7 mouse cellular contexts compared by ENCODE assay signal in the genomic region with DNA sequence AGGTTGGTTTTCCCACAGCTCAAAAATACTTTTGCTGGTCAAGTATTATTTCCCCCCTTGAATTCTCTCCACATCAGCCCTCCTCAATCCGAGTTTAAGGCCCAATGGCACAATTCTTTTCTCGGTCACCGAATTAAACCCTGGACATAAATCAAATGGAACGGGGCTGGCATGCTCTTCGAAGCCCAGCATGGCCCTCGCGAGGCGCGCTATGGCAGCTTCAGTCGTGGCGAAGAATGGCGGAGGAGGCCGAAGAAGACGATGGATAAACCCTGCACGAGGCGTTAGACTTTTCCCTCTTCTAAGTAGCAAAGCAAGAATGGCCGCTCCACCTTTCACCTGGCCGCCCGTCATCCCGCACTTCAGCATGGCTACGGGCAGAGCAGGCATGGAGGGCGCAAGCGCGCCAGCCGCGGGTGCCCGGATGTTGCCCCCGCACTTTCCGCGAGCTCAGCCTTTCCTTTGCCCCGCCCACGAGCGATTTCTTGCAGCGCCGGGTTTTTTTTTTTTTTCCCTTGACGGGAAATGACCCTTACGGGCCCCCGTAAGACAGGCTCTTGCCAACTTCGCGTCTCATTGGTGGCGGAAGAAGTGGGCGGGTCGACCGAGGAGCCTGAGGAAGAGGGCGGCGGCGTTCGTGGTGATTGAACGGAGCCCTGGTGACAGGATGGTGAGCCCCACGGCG. TPM values are rescaled to one million over a fixed set of nuclear protein-coding genes. Genes with fewer than 3 reads are reported as not detected.
A peak's percentile ranks its signal among the peaks of the same experiment; 100 is the strongest.
DNase-seq lines count a peak whose midpoint lies in the region; ATAC-seq lines count a peak whose summit lies in the region.

Rad9b (minus strand) TSS at position 427 of the 685 bp plus-strand sequence.
Vps29 (plus strand) TSS at position 563 of the 685 bp plus-strand sequence.

- H3K4me1 ChIP-seq in embryonic facial prominence, embryonic 11.5 days (ENCODE audit: control insufficient read depth, insufficient read depth, low read length) = no peaks in the 10 kb centered on the region
- peaks cover 10% of the 10 kb centered on the region for H3K4me1 ChIP-seq in limb, embryonic 10.5 days
- H3K4me1 ChIP-seq in midbrain, embryonic 13.5 days (replicated peaks) = peaks cover 19% of the 10 kb centered on the region

- ATAC-seq in embryonic facial prominence, embryonic 11.5 days (replicated peaks; ENCODE audit: insufficient number of reproducible peaks, low FRiP score, low TSS enrichment, low read depth) = peak; percentile 89
- ATAC-seq in granulocyte monocyte progenitor cell, adult 5-6 weeks (replicated peaks; ENCODE audit: poor library complexity, severe bottlenecking) = peak; percentile 99
- ATAC-seq in midbrain, embryonic 13.5 days = peak; percentile 96

- WGBS in embryonic facial prominence, embryonic 11.5 days = 2% methylated on average over 51 of the region's 51 CpGs
- WGBS in limb, embryonic 10.5 days = 2% methylated on average over 51 of the region's 51 CpGs
- 2% methylated on average over 51 of the region's 51 CpGs for whole genome bisulfite sequencing in midbrain, embryonic 13.5 days

- H3K27me3 ChIP-seq in embryonic facial prominence, embryonic 11.5 days (ENCODE audit: control insufficient read depth, insufficient read depth, low read length) = no peaks in the 10 kb centered on the region
- H3K27me3 ChIP-seq in limb, embryonic 10.5 days (ENCODE audit: low read depth, poor library complexity, severe bottlenecking) = no peaks in the 10 kb centered on the region
- H3K27me3 ChIP-seq in midbrain, embryonic 13.5 days = no peaks in the 10 kb centered on the region

- no peaks in the 10 kb centered on the region for H3K9me3 ChIP-seq in embryonic facial prominence, embryonic 11.5 days (replicated peaks; ENCODE audit: control insufficient read depth, low read length)
- no peaks in the 10 kb centered on the region for H3K9me3 ChIP-seq in limb, embryonic 10.5 days (replicated peaks)
- H3K9me3 ChIP-seq in midbrain, embryonic 13.5 days = no peaks in the 10 kb centered on the region

- H3K4me2 ChIP-seq in embryonic facial prominence, embryonic 11.5 days (ENCODE audit: low read depth, low read length) = peak within 1 kb of the TSS; percentile 78
- peak within 1 kb of the TSS; percentile 88 for H3K4me2 ChIP-seq in midbrain, embryonic 13.5 days (replicated peaks)

- DNase-seq in adrenal gland, postnatal 14 days = peak; percentile 99
- DNase-seq in embryonic facial prominence, embryonic 11.5 days (ENCODE audit: low spot score) = peak; percentile 100
- peak; percentile 96 for DNase-seq in kidney, adult 11 months
- DNase-seq in limb, embryonic 10.5 days (ENCODE audit: low spot score) = peak; percentile 100
- peak; percentile 99 for DNase-seq in spleen, adult 12 weeks (ENCODE audit: low spot score)

- H3K9ac ChIP-seq in embryonic facial prominence, embryonic 11.5 days (replicated peaks; ENCODE audit: low read length) = peak within 1 kb of the TSS; percentile 77
- peak within 1 kb of the TSS; percentile 96 for H3K9ac ChIP-seq in midbrain, embryonic 13.5 days (replicated peaks)

- peak within 1 kb of the TSS; percentile 83 for H3K4me3 ChIP-seq in embryonic facial prominence, embryonic 11.5 days (ENCODE audit: low read depth, low read length)
- peak within 1 kb of the TSS; percentile 82 for H3K4me3 ChIP-seq in limb, embryonic 10.5 days
- peak within 1 kb of the TSS; percentile 91 for H3K4me3 ChIP-seq in midbrain, embryonic 13.5 days (replicated peaks)

- H3K27ac ChIP-seq in embryonic facial prominence, embryonic 11.5 days (replicated peaks; ENCODE audit: low read depth, low read length) = no peak within 1 kb of the TSS
- H3K27ac ChIP-seq in limb, embryonic 10.5 days = peak within 1 kb of the TSS; percentile 94
- peak within 1 kb of the TSS; percentile 79 for H3K27ac ChIP-seq in midbrain, embryonic 13.5 days

- H3K36me3 ChIP-seq in embryonic facial prominence, embryonic 11.5 days (replicated peaks; ENCODE audit: control insufficient read depth, insufficient read depth, low read depth, low read length) = no peaks in the 10 kb centered on the region; the same call in 1 of the 2 replicates
- H3K36me3 ChIP-seq in limb, embryonic 10.5 days = peaks cover 7% of the 10 kb centered on the region
- peaks cover 8% of the 10 kb centered on the region; the same call in 1 of the 2 replicates for H3K36me3 ChIP-seq in midbrain, embryonic 13.5 days

RNA-seq across cellular contexts. Expression of gene Rad9b, which starts in this region (rescaled TPM):
- total RNA-seq in adrenal gland, postnatal 14 days (2021) = 3.2 and 4.0 TPM in 2 replicates
- 9.1 and 10.7 TPM in 2 replicates for polyA plus RNA-seq in embryonic facial prominence, embryonic 11.5 days (2014; fragmentation: Nextera tagmentation; extraction: Ambion mirVana)
- total RNA-seq in granulocyte monocyte progenitor cell, adult 5-6 weeks (2014; fragmentation: Nextera tagmentation) = 1.2 and 3.3 TPM in 2 replicates
- 4.6 and 5.6 TPM in 2 replicates for total RNA-seq in granulocyte monocyte progenitor cell, adult 5-6 weeks (2017)
- 8.2 and 11.7 TPM in 2 replicates for polyA plus RNA-seq in limb, embryonic 10.5 days (2016; fragmentation: Nextera tagmentation; extraction: Ambion mirVana)
- polyA plus RNA-seq in midbrain, embryonic 13.5 days (2015; fragmentation: Nextera tagmentation; extraction: Ambion mirVana) = 21.8 and 22.6 TPM in 2 replicates

RNA-seq across cellular contexts. Expression of gene Vps29, which starts in this region (rescaled TPM):
- total RNA-seq in adrenal gland, postnatal 14 days (2021) = 127 TPM in 2 replicates
- polyA plus RNA-seq in embryonic facial prominence, embryonic 11.5 days (2014; fragmentation: Nextera tagmentation; extraction: Ambion mirVana) = 194 and 196 TPM in 2 replicates
- 118 and 128 TPM in 2 replicates for total RNA-seq in granulocyte monocyte progenitor cell, adult 5-6 weeks (2014; fragmentation: Nextera tagmentation)
- 89.8 and 105 TPM in 2 replicates for total RNA-seq in granulocyte monocyte progenitor cell, adult 5-6 weeks (2017)
- 191 and 204 TPM in 2 replicates for polyA plus RNA-seq in limb, embryonic 10.5 days (2016; fragmentation: Nextera tagmentation; extraction: Ambion mirVana)
- 260 and 269 TPM in 2 replicates for polyA plus RNA-seq in midbrain, embryonic 13.5 days (2015; fragmentation: Nextera tagmentation; extraction: Ambion mirVana)
